Mouse (Mus musculus) cerebellum, adult 11-12 months (tissue): ENCODE measurements around the gene Gm49388.

ENCODE experiments used
- DNase-seq: peaks from one replicate; pipeline ENCODE4 v3.0.0; 2022

Gm49388 gene

GRCm38 (mm10) chr7:127842001-127842718, 56.8 kb downstream of the Gm49388 start:
- DNase-seq = peak; percentile 87

- no peak for DNase-seq
Observed at GRCm38 (mm10) chr7:127849973-127850875, 64.8 kb downstream of the Gm49388 start.

GRCm38 (mm10) chr7:127850906-127851305, 65.5 kb downstream of the Gm49388 start:
- no peak for DNase-seq
